Mouse (Mus musculus) cerebellum, adult 9-10 months (tissue): ENCODE measurements at regions not wholly inside any gene's neighbourhood (a gene's known extent, or its start where the extent isn't known, plus 50 kb on each side); places are given as distances from the start of the nearest gene placed in this dataset.
A peak's percentile ranks its signal among the peaks of the same experiment; 100 is the strongest.

Experiments
- DNase-seq: peaks from one replicate; pipeline ENCODE4 v3.0.0; 2022

GRCm38 (mm10) chrX:14592793-14593192 is 381.8 kb downstream of the H2al1n start:
- DNase-seq, result no peak

DNA sequence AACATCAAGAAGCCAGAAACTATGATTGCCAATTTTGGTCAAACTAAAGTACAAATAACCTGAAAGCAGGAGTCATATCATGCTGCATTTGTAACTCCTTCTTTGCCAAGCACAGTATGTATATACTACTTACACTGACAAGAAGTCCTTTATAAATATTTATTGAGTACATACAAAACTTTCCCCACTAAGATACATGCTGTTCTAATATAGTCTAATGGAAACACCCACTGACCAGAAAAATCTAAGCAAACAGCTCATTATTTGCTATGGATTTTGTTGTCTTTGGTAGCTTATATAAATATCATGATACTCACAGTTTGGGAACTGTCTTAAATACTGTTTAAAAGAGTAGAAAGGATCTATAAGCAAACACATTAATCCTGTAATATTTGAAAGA is 385.9 kb downstream of the H2al1n start:
- DNase-seq, result no peak

DNA sequence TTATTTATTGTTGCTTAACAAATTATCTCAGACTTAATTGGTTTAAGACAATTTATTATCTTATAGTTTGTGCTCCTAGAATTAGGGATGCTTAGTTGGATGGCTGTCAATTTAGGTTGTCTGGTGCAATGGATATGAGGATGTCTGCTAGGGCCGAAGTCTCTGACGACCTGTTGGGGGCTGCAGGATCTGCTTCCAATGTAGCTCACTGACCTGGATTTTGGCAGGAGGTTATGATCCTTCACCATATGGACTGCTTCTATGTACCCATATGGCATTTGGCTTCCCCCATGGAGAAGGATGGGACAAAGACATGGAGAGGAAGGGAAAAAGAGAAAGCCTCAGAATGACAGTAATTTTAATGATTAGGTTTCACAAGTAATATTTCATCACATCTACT is 391.0 kb downstream of the H2al1n start:
- peak; percentile 70 for DNase-seq

GRCm38 (mm10) chrX:14609196-14609595 is 398.2 kb downstream of the H2al1n start:
- peak; percentile 57 for DNase-seq

GRCm38 (mm10) chrX:14628267-14628901 is 417.4 kb downstream of the H2al1n start:
- no peak for DNase-seq

- no peak for DNase-seq
Observed at GRCm38 (mm10) chrX:14639378-14639777, 428.4 kb downstream of the H2al1n start.

GRCm38 (mm10) chrX:14664852-14665251 is 453.9 kb downstream of the H2al1n start:
- DNase-seq, result no peak

DNA sequence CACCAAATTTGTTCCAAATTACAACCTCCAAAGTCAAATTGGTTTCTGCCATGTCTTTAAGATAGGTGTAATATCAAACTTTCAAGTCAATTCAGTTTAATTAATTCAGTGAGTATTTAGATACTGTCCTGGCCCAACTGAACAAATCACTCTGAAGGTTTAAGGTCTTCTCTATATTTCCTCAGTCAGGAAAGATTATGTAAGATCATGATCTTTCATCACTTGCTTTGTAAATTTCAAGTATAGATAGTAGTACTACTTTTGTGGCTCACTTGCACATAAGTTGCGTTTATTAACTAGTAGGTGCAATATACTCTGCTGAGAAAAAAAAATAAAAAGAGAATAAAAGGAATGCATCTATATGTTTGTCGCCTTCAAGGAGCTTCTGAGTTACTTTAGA is 485.4 kb downstream of the H2al1n start:
- no peak for DNase-seq

- no peak for DNase-seq
Observed at GRCm38 (mm10) chrX:14738999-14739398, 528.1 kb downstream of the H2al1n start.
